Mouse (Mus musculus) CD4-positive, CD25-positive, alpha-beta regulatory T cell, adult 9 weeks (primary cell): ENCODE measurements around the gene Tob2. TPM values are rescaled to one million over a fixed set of nuclear protein-coding genes. Genes with fewer than 3 reads are reported as not detected.

ENCODE experiments used
- polyA plus RNA-seq: library from polyadenylated mRNA; unstranded; fragments of 100-300 nt; shearing (Covaris generic); gene quantifications from one replicate; pipeline ENCODE4 v1.2.1, GENCODE M21; 2017

Gene Tob2
- 81.1 TPM for polyA plus RNA-seq

GRCm38 (mm10) chr15:81858517-81859329 lies at the start of gene Tob2:
Gene Tob2 (minus strand): TSS chr15:81858796.

GRCm38 (mm10) chr15:81872262-81873136 lies 13.9 kb upstream of the Tob2 start, which contains the start of gene Aco2:
Gene Aco2 (plus strand): TSS chr15:81872309.

GRCm38 (mm10) chr15:81871604-81872261 lies 13.1 kb upstream of the Tob2 start, which contains the start of gene Phf5a:
Gene Phf5a (minus strand): TSS chr15:81871911.

GRCm38 (mm10) chr15:81802001-81802890 lies 56.4 kb downstream of the Tob2 start, which contains the start of gene Tef:
Gene Tef (plus strand): TSS chr15:81802421.

Other genes starting within 250 kb of the Tob2 start
- 36.6 TPM for gene L3mbtl2, start 194.9 kb downstream of the Tob2 start, polyA plus RNA-seq
- gene Chadl, start 161.5 kb downstream of the Tob2 start, polyA plus RNA-seq: 2.0 TPM
- 4.7 TPM for gene Zc3h7b, start 113.7 kb downstream of the Tob2 start, polyA plus RNA-seq
- gene Rangap1, start 113.3 kb downstream of the Tob2 start, polyA plus RNA-seq: 80.3 TPM
- 18.8 TPM for gene Tef, start 56.4 kb downstream of the Tob2 start, polyA plus RNA-seq
- gene Phf5a, start 13.1 kb upstream of the Tob2 start, polyA plus RNA-seq: 108 TPM
- 149 TPM for gene Aco2, start 13.5 kb upstream of the Tob2 start, polyA plus RNA-seq
- gene Polr3h, start 67.4 kb upstream of the Tob2 start, polyA plus RNA-seq: 51.9 TPM
- gene Csdc2, start 78.0 kb upstream of the Tob2 start, polyA plus RNA-seq: not detected
- gene Pmm1, start 102.1 kb upstream of the Tob2 start, polyA plus RNA-seq: 13.2 TPM
- not detected for gene 1700029P11Rik, start 121.7 kb upstream of the Tob2 start, polyA plus RNA-seq
- gene Xrcc6, start 129.0 kb upstream of the Tob2 start, polyA plus RNA-seq: 79.4 TPM
- 16.0 TPM for gene Desi1, start 175.1 kb upstream of the Tob2 start, polyA plus RNA-seq
- gene Snu13, start 188.8 kb upstream of the Tob2 start, polyA plus RNA-seq: 183 TPM
- not detected for gene 4930407I10Rik, start 200.4 kb upstream of the Tob2 start, polyA plus RNA-seq
- 0.11 TPM for gene Mei1, start 211.2 kb upstream of the Tob2 start, polyA plus RNA-seq